Mouse (Mus musculus): ENCODE data around the gene Olfr452.

The Olfr452 gene

GRCm38 (mm10) chr6:42784793-42785192 is at the start of gene Olfr452:
Gene Olfr452, plus strand, starts transcription at chr6:42785093.
- no peak for DNase-seq (ENCODE audit: low spot score)

GRCm38 (mm10) chr6:42739071-42739470 is 45.8 kb upstream of the Olfr452 start, which contains the start of gene Olfr453:
Gene Olfr453, plus strand, starts transcription at chr6:42739371.
- no peak for DNase-seq (ENCODE audit: low spot score)

GRCm38 (mm10) chr6:42742303-42742702 is 42.6 kb upstream of the Olfr452 start:
- no peak for DNase-seq (ENCODE audit: low spot score)

- no peak for DNase-seq (ENCODE audit: low spot score)
These were observed 37.0 kb upstream of the Olfr452 start for GRCm38 (mm10) chr6:42747846-42748245.

- DNase-seq (ENCODE audit: low spot score), result no peak
These were observed 28.8 kb upstream of the Olfr452 start, which contains the start of gene Olfr38 for GRCm38 (mm10) chr6:42756104-42756503. Gene Olfr38, plus strand, starts transcription at chr6:42756404.

- no peak for DNase-seq (ENCODE audit: low spot score)
These were observed 7.8 kb upstream of the Olfr452 start for GRCm38 (mm10) chr6:42777066-42777465.

- DNase-seq (ENCODE audit: low spot score), result no peak
These were observed 5.5 kb downstream of the Olfr452 start for GRCm38 (mm10) chr6:42790247-42790948.

GRCm38 (mm10) chr6:42790949-42791556 is 6.2 kb downstream of the Olfr452 start:
- no peak for DNase-seq (ENCODE audit: low spot score)

GRCm38 (mm10) chr6:42794982-42795381 is 10.1 kb downstream of the Olfr452 start:
- DNase-seq (ENCODE audit: low spot score), result no peak

- DNase-seq (ENCODE audit: low spot score), result no peak
These were observed 26.7 kb downstream of the Olfr452 start, which contains the start of gene Olfr450 for GRCm38 (mm10) chr6:42811639-42812038. Gene Olfr450, plus strand, starts transcription at chr6:42811939.

- DNase-seq (ENCODE audit: low spot score), result no peak
These were observed 49.2 kb downstream of the Olfr452 start, which contains the start of gene Olfr449 for GRCm38 (mm10) chr6:42834084-42834483. Gene Olfr449, plus strand, starts transcription at chr6:42834384.
